ENCODE assay signal across 9 mouse cellular contexts in genomic region chr13:114931775-114932294, GRCm38 (mm10). TPM values are rescaled to one million over a fixed set of nuclear protein-coding genes. Genes with fewer than 3 reads are reported as not detected.
A peak's percentile ranks its signal among the peaks of the same experiment; 100 is the strongest.
DNase-seq lines count a peak whose midpoint lies in the region; ATAC-seq lines count a peak whose summit lies in the region.
"Had no signal": no experiment of that assay in that cellular context is flagged by ENCODE, and none has a peak within 500 bp of the region (broad histone marks: within the 10 kb centered on the region; RNA-seq: fewer than 3 reads in every experiment).

TSS of gene Itga2 (minus strand) at chr13:114932100.

- no peaks in the 10 kb centered on the region for H3K9me3 ChIP-seq in heart, embryonic 13.5 days
- H3K9me3 ChIP-seq in kidney, embryonic 15.5 days (replicated peaks) = no peaks in the 10 kb centered on the region
- H3K9me3 ChIP-seq in liver, embryonic 16.5 days (replicated peaks; ENCODE audit: control insufficient read depth, low read length) = no peaks in the 10 kb centered on the region
- H3K9me3 ChIP-seq in neural tube, embryonic 11.5 days (ENCODE audit: control insufficient read depth, low read length) = no peaks in the 10 kb centered on the region
- H3K9me3 ChIP-seq in stomach, embryonic 16.5 days (replicated peaks; ENCODE audit: control insufficient read depth, low read length) = no peaks in the 10 kb centered on the region
- H3K9me3 ChIP-seq: G1E had no signal

- H3K4me2 ChIP-seq in heart, embryonic 13.5 days = peak within 1 kb of the TSS; percentile 92
- H3K4me2 ChIP-seq in kidney, embryonic 15.5 days = peak within 1 kb of the TSS; percentile 80
- H3K4me2 ChIP-seq in liver, embryonic 16.5 days (ENCODE audit: low read depth, low read length) = peak within 1 kb of the TSS; percentile 56
- H3K4me2 ChIP-seq in neural tube, embryonic 11.5 days (ENCODE audit: low read depth) = peak within 1 kb of the TSS; percentile 83
- H3K4me2 ChIP-seq in stomach, embryonic 16.5 days (ENCODE audit: low read depth, low read length) = peak within 1 kb of the TSS; percentile 74

- H3K9ac ChIP-seq in heart, embryonic 13.5 days = peak within 1 kb of the TSS; percentile 73
- peak within 1 kb of the TSS; percentile 42 for H3K9ac ChIP-seq in kidney, embryonic 15.5 days
- H3K9ac ChIP-seq in liver, embryonic 16.5 days (ENCODE audit: low read depth, low read length) = peak within 1 kb of the TSS; percentile 25; the same call in 1 of the 2 replicates
- peak within 1 kb of the TSS; percentile 45 for H3K9ac ChIP-seq in neural tube, embryonic 11.5 days (ENCODE audit: low read length)
- H3K9ac ChIP-seq in stomach, embryonic 16.5 days (ENCODE audit: low read length) = peak within 1 kb of the TSS; percentile 71

- H3K36me3 ChIP-seq in heart, embryonic 13.5 days = no peaks in the 10 kb centered on the region
- no peaks in the 10 kb centered on the region for H3K36me3 ChIP-seq in kidney, embryonic 15.5 days
- H3K36me3 ChIP-seq in liver, embryonic 16.5 days (ENCODE audit: control insufficient read depth, insufficient read depth) = no peaks in the 10 kb centered on the region
- no peaks in the 10 kb centered on the region for H3K36me3 ChIP-seq in neural tube, embryonic 11.5 days (ENCODE audit: control insufficient read depth, insufficient read depth, low read length)
- H3K36me3 ChIP-seq in stomach, embryonic 16.5 days (ENCODE audit: control insufficient read depth, insufficient read depth, low read length) = no peaks in the 10 kb centered on the region
- H3K36me3 ChIP-seq: G1E had no signal

- peaks cover 14% of the 10 kb centered on the region for H3K4me1 ChIP-seq in heart, embryonic 13.5 days
- peaks cover 12% of the 10 kb centered on the region; the same call in 1 of the 2 replicates for H3K4me1 ChIP-seq in kidney, embryonic 15.5 days
- H3K4me1 ChIP-seq in liver, embryonic 16.5 days (ENCODE audit: control insufficient read depth, low read depth, low read length) = no peaks in the 10 kb centered on the region; the same call in 1 of the 2 replicates
- peaks cover 2% of the 10 kb centered on the region; the same call in 1 of the 2 replicates for H3K4me1 ChIP-seq in neural tube, embryonic 11.5 days (ENCODE audit: control insufficient read depth, insufficient read depth, low read length)
- 0 out of 2 replicates have a peak, but pooled peaks cover 4% of the 10 kb centered on the region for H3K4me1 ChIP-seq in stomach, embryonic 16.5 days (ENCODE audit: control insufficient read depth, insufficient read depth, low read length)

- H3K27ac ChIP-seq in heart, embryonic 13.5 days (replicated peaks) = peak within 1 kb of the TSS; percentile 48
- peak within 1 kb of the TSS; percentile 62 for H3K27ac ChIP-seq in kidney, embryonic 15.5 days
- no peak within 1 kb of the TSS for H3K27ac ChIP-seq in liver, embryonic 16.5 days (ENCODE audit: low read length)
- no peak within 1 kb of the TSS for H3K27ac ChIP-seq in neural tube, embryonic 11.5 days (ENCODE audit: low read depth, low read length)
- H3K27ac ChIP-seq in stomach, embryonic 16.5 days (ENCODE audit: low read length) = peak within 1 kb of the TSS; percentile 80

- DNase-seq in left cerebral cortex, adult 18-20 months (ENCODE audit: low spot score in 2 of 2) = peak; percentile 16 to 18
- no peak for DNase-seq in left cerebral cortex, adult 11 months (ENCODE audit: low spot score)
- peak; percentile 71 for DNase-seq in neural tube, embryonic 11.5 days (ENCODE audit: low spot score)

- H3K27me3 ChIP-seq in heart, embryonic 13.5 days (replicated peaks) = peaks cover 8% of the 10 kb centered on the region
- peaks cover 7% of the 10 kb centered on the region; the same call in 1 of the 2 replicates for H3K27me3 ChIP-seq in kidney, embryonic 15.5 days
- no peaks in the 10 kb centered on the region for H3K27me3 ChIP-seq in liver, embryonic 16.5 days (ENCODE audit: control insufficient read depth, insufficient read depth, low read depth, low read length)
- 0 out of 2 replicates have a peak, but pooled peaks cover 2% of the 10 kb centered on the region for H3K27me3 ChIP-seq in neural tube, embryonic 11.5 days (ENCODE audit: control insufficient read depth, insufficient read depth, low read length)
- H3K27me3 ChIP-seq in stomach, embryonic 16.5 days (ENCODE audit: control insufficient read depth, insufficient read depth, low read length) = no peaks in the 10 kb centered on the region

- WGBS in heart, embryonic 13.5 days = 2% methylated on average over 28 of the region's 28 CpGs
- WGBS in kidney, embryonic 15.5 days = under 1% methylated on average over 28 of the region's 28 CpGs
- 3% methylated on average over 28 of the region's 28 CpGs for WGBS in liver, embryonic 16.5 days (ENCODE audit: insufficient replicate concordance)
- 2% methylated on average over 28 of the region's 28 CpGs for WGBS in neural tube, embryonic 11.5 days
- 1% methylated on average over 28 of the region's 28 CpGs for WGBS in stomach, embryonic 16.5 days

- H3K4me3 ChIP-seq in heart, embryonic 13.5 days = peak within 1 kb of the TSS; percentile 62
- H3K4me3 ChIP-seq in kidney, embryonic 15.5 days (replicated peaks) = peak within 1 kb of the TSS; percentile 51
- H3K4me3 ChIP-seq in liver, embryonic 16.5 days (ENCODE audit: low read depth, low read length) = peak within 1 kb of the TSS; percentile 52
- H3K4me3 ChIP-seq in neural tube, embryonic 11.5 days (ENCODE audit: low read depth, low read length) = peak within 1 kb of the TSS; percentile 37
- H3K4me3 ChIP-seq in stomach, embryonic 16.5 days (replicated peaks; ENCODE audit: low read length) = peak within 1 kb of the TSS; percentile 61

- 0 out of 2 replicates have a peak, but pooled peaks have one; percentile 10 for ATAC-seq in erythroid progenitor cell, adult 5-6 weeks (replicated peaks; ENCODE audit: low FRiP score, poor library complexity, severe bottlenecking)
- ATAC-seq in heart, embryonic 13.5 days (ENCODE audit: extremely low read depth, insufficient number of reproducible peaks, low FRiP score, low TSS enrichment) = no peak
- peak; percentile 95 for ATAC-seq in kidney, embryonic 15.5 days (replicated peaks; ENCODE audit: low FRiP score)
- peak; percentile 60 for ATAC-seq in liver, embryonic 16.5 days (ENCODE audit: low read depth)
- peak; percentile 78 for ATAC-seq in neural tube, embryonic 11.5 days (ENCODE audit: insufficient read depth, low FRiP score, low TSS enrichment)
- peak; percentile 88 for ATAC-seq in stomach, embryonic 16.5 days (ENCODE audit: insufficient read depth, low FRiP score)

RNA-seq across cellular contexts. Expression of gene Itga2, which starts in this region (rescaled TPM):
- total RNA-seq in left cerebral cortex, adult 18-20 months (2021) = under 1 TPM in 1 of 2 experiments, not detected in 1; 0.07 TPM
- not detected in 2 replicates for total RNA-seq in erythroid progenitor cell, adult 5-6 weeks (2015; ENCODE audit: low replicate concordance)
- total RNA-seq in erythroid progenitor cell, adult 5-6 weeks (2017; ENCODE audit: low replicate concordance) = 0.08 and 0.13 TPM in 2 replicates
- 2.4 TPM in 2 replicates for polyA plus RNA-seq in heart, embryonic 13.5 days (2015; fragmentation: Nextera tagmentation; extraction: Ambion mirVana)
- polyA plus RNA-seq in kidney, embryonic 15.5 days (2015; fragmentation: Nextera tagmentation; extraction: Ambion mirVana) = 2.8 and 3.1 TPM in 2 replicates
- polyA plus RNA-seq in liver, embryonic 16.5 days (2015; fragmentation: Nextera tagmentation; extraction: Ambion mirVana) = 0.39 and 0.99 TPM in 2 replicates
- 0.92 and 2.1 TPM in 2 replicates for polyA plus RNA-seq in neural tube, embryonic 11.5 days (2014; fragmentation: Nextera tagmentation; extraction: Ambion mirVana)
- polyA plus RNA-seq in stomach, embryonic 16.5 days (2015; fragmentation: Nextera tagmentation; extraction: Ambion mirVana) = 6.7 TPM in 2 replicates
- polyA plus RNA-seq: G1E had no signal

Comparison
In these comparisons a context has a peak if more than half of its experiments do, and no peak if none do; other contexts are left out.
1. Peak in DNase-seq in left cerebral cortex, adult 18-20 months; RNA of the gene not detected or under 1 TPM.
2. Peak in ATAC-seq in erythroid progenitor cell, adult 5-6 weeks; RNA of the gene not detected or under 1 TPM.
3. Peak in ATAC-seq, H3K4me3 ChIP-seq, H3K9ac ChIP-seq and H3K4me2 ChIP-seq in liver, embryonic 16.5 days; RNA of the gene not detected or under 1 TPM.
4. H3K27ac ChIP-seq: peak in heart, embryonic 13.5 days (single experiment), kidney, embryonic 15.5 days (single experiment) and stomach, embryonic 16.5 days (single experiment); none in liver, embryonic 16.5 days (single experiment) and neural tube, embryonic 11.5 days (single experiment).
5. Peak in every context shown above with its lines, with median percentiles within 50 percentile points of each other: H3K4me2 ChIP-seq, H3K4me3 ChIP-seq and H3K9ac ChIP-seq.